18 mouse cellular contexts compared by ENCODE assay signal in genomic region chr5:44242828-44243227, GRCm38 (mm10).
"Had no signal": no experiment of that assay in that cellular context is flagged by ENCODE, and none has a peak within 500 bp of the region (broad histone marks: within the 10 kb centered on the region; RNA-seq: fewer than 3 reads in every experiment).

No protein-coding gene starts in this region.

- H3K27ac ChIP-seq: lung, embryonic 15.5 days; macrophage; midbrain, embryonic 13.5 days; midbrain, embryonic 15.5 days; neural tube, embryonic 13.5 days; stomach, embryonic 15.5 days; stomach, postnatal 0 days had no signal

- H3K4me3 ChIP-seq: lung, embryonic 15.5 days; megakaryocyte, embryonic 14.5 days; midbrain, embryonic 13.5 days; midbrain, embryonic 15.5 days; neural tube, embryonic 13.5 days; stomach, embryonic 15.5 days had no signal

- DNase-seq: liver, postnatal 0 days; lung, adult 2 months; lung, postnatal 14 days; lung, postnatal 36 days; right cerebral cortex, postnatal 14 days; thymus, adult 2 months; thymus, postnatal 25 days; thymus, postnatal 4 days had no signal

- H3K4me2 ChIP-seq: lung, embryonic 15.5 days; midbrain, embryonic 11.5 days; midbrain, embryonic 13.5 days; midbrain, embryonic 15.5 days; neural tube, embryonic 13.5 days; stomach, embryonic 15.5 days had no signal

- H3K27me3 ChIP-seq: lung, embryonic 15.5 days; midbrain, embryonic 13.5 days; midbrain, embryonic 15.5 days; neural tube, embryonic 13.5 days; stomach, embryonic 15.5 days had no signal

- H3K4me1 ChIP-seq: midbrain, embryonic 13.5 days; midbrain, embryonic 15.5 days; neural tube, embryonic 13.5 days; stomach, embryonic 15.5 days had no signal

- H3K9ac ChIP-seq: liver, postnatal 0 days; lung, embryonic 15.5 days; midbrain, embryonic 13.5 days; midbrain, embryonic 15.5 days; neural tube, embryonic 13.5 days; stomach, embryonic 15.5 days had no signal

- H3K9me3 ChIP-seq: lung, embryonic 15.5 days; midbrain, embryonic 13.5 days; midbrain, embryonic 15.5 days; neural tube, embryonic 13.5 days; stomach, embryonic 15.5 days had no signal

- H3K36me3 ChIP-seq: lung, embryonic 15.5 days; midbrain, embryonic 13.5 days; midbrain, embryonic 15.5 days; neural tube, embryonic 13.5 days; stomach, embryonic 15.5 days had no signal

- ATAC-seq: liver, postnatal 0 days; lung, postnatal 0 days; midbrain, embryonic 13.5 days; midbrain, embryonic 15.5 days had no signal
